Mouse (Mus musculus) intestine, embryonic 15.5 days (tissue): Measurements from ENCODE around the gene Rsrc1. TPM values are rescaled to one million over a fixed set of nuclear protein-coding genes. Genes with fewer than 3 reads are reported as not detected.
"Not testable (repeated sequence)": the region's sequence is repeated elsewhere in the genome, so short reads cannot be mapped to it uniquely, and the experiment has no call there.

Experiments
- ATAC-seq: fragments of 200-750 bp; cut with Nextera tagmentation; 2 replicates; pipeline ENCODE4 v1.8.0; 2017; ENCODE audit warnings: moderate TSS enrichment, moderate library complexity
- H3K27ac ChIP-seq: fragments of 300-500 bp; sonication (generic); 2 replicates; pipeline ENCODE4 v1.5.1; 2015; ENCODE audit warnings: mild to moderate bottlenecking, inconsistent platforms
- H3K27me3 ChIP-seq: fragments of 300-500 bp; sonication (generic); replicated peaks from 2 replicates; pipeline ENCODE4 v1.6.1; 2015; ENCODE audit warnings: inconsistent platforms
- H3K36me3 ChIP-seq: fragments of 300-500 bp; sonication (generic); 2 replicates; pipeline ENCODE4 v1.6.1; 2015; ENCODE audit warnings: inconsistent platforms
- H3K4me1 ChIP-seq: fragments of 300-500 bp; sonication (generic); replicated peaks from 2 replicates; pipeline ENCODE4 v1.6.1; 2015; ENCODE audit warnings: inconsistent platforms
- H3K4me2 ChIP-seq: fragments of 300-500 bp; sonication (generic); replicated peaks from 2 replicates; pipeline ENCODE4 v1.6.1; 2015; ENCODE audit warnings: mild to moderate bottlenecking, inconsistent platforms
- H3K4me3 ChIP-seq: fragments of 300-500 bp; sonication (generic); replicated peaks from 2 replicates; pipeline ENCODE4 v1.5.1; 2015; ENCODE audit warnings: inconsistent platforms
- H3K9ac ChIP-seq: fragments of 300-500 bp; sonication (generic); 2 replicates; pipeline ENCODE4 v1.6.1; 2015; ENCODE audit warnings: inconsistent platforms
- H3K9me3 ChIP-seq: fragments of 300-500 bp; sonication (generic); 2 replicates; pipeline ENCODE4 v1.6.1; 2016; ENCODE audit warnings: inconsistent platforms
- WGBS: fragments of 180-500 bp; shearing (Covaris S2); methylation state at CpG from one replicate; pipeline ENCODE4 v1.1.7; 2015; 5-methylcytosine and 5-hydroxymethylcytosine counted together
- polyA plus RNA-seq: library from polyadenylated mRNA; unstranded; fragments of >200 nt; fragmentation: Nextera tagmentation; extraction: Ambion mirVana; gene quantifications from 2 replicates; pipeline ENCODE4 v1.2.1, GENCODE M21; 2015

Gene Rsrc1
- polyA plus RNA-seq, 1 experiment from 2014 or later = 23.6 TPM

- H3K4me2 ChIP-seq = no peak overlapping the region
- no peaks in the 10 kb centered on the region for H3K4me1 ChIP-seq
- H3K36me3 ChIP-seq = no peaks in the 10 kb centered on the region
- no peak overlapping the region for H3K27ac ChIP-seq
- no peak for ATAC-seq
- H3K9me3 ChIP-seq = no peaks in the 10 kb centered on the region
- no peak overlapping the region for H3K9ac ChIP-seq
- 93% methylated on average over 2 of the region's 2 CpGs for WGBS
- no peak overlapping the region for H3K4me3 ChIP-seq
- H3K27me3 ChIP-seq = no peaks in the 10 kb centered on the region
Observed at GRCm38 (mm10) chr3:67059755-67060154, 78.6 kb downstream of the Rsrc1 start.

- Histone ChIP-seq H3K4me1 (no peaks in the 10 kb centered on the region), H3K9me3 (no peaks in the 10 kb centered on the region), H3K9ac (no peak overlapping the region), H3K36me3 (no peaks in the 10 kb centered on the region), H3K4me3 (no peak overlapping the region), H3K27ac (no peak overlapping the region), H3K4me2 (no peak overlapping the region), H3K27me3 (no peaks in the 10 kb centered on the region)
- no peak for ATAC-seq
- 79% methylated on average over 11 of the region's 11 CpGs for WGBS
Observed at GRCm38 (mm10) chr3:67070575-67071488, 89.6 kb downstream of the Rsrc1 start.

- not testable (repeated sequence) for H3K4me2 ChIP-seq, ATAC-seq
Observed at GRCm38 (mm10) chr3:67073653-67074052, 92.5 kb downstream of the Rsrc1 start.

GRCm38 (mm10) chr3:67075484-67075883 is 94.3 kb downstream of the Rsrc1 start:
- Histone ChIP-seq H3K27me3 (no peaks in the 10 kb centered on the region), H3K4me3 (no peak overlapping the region), H3K9ac (no peak overlapping the region), H3K9me3 (no peaks in the 10 kb centered on the region), H3K4me1 (no peaks in the 10 kb centered on the region), H3K36me3 (no peaks in the 10 kb centered on the region), H3K27ac (no peak overlapping the region), H3K4me2 (no peak overlapping the region)
- WGBS = 93% methylated on average over 2 of the region's 2 CpGs
- ATAC-seq = no peak

More at GRCm38 (mm10) chr3:67073653-67074052, 92.5 kb downstream of the Rsrc1 start:
- not testable (repeated sequence) for H3K36me3 ChIP-seq, H3K4me3 ChIP-seq, H3K4me1 ChIP-seq, H3K27ac ChIP-seq, H3K9me3 ChIP-seq, H3K27me3 ChIP-seq, H3K9ac ChIP-seq

GRCm38 (mm10) chr3:67084742-67085141 is 103.6 kb downstream of the Rsrc1 start:
- WGBS = 83% methylated on average over 1 of the region's 1 CpGs
- ATAC-seq = no peak
- H3K9me3 ChIP-seq = no peaks in the 10 kb centered on the region

GRCm38 (mm10) chr3:67108428-67108827 is 127.2 kb downstream of the Rsrc1 start:
- 88% methylated on average over 3 of the region's 3 CpGs for WGBS

More at GRCm38 (mm10) chr3:67084742-67085141, 103.6 kb downstream of the Rsrc1 start:
- Histone ChIP-seq H3K4me1 (no peaks in the 10 kb centered on the region), H3K27ac (no peak overlapping the region), H3K9ac (no peak overlapping the region), H3K36me3 (no peaks in the 10 kb centered on the region), H3K4me3 (no peak overlapping the region), H3K4me2 (no peak overlapping the region), H3K27me3 (no peaks in the 10 kb centered on the region)

GRCm38 (mm10) chr3:67116317-67116716 is 135.1 kb downstream of the Rsrc1 start:
- H3K4me2 ChIP-seq = no peak overlapping the region
- no peak overlapping the region for H3K27ac ChIP-seq
- no peak overlapping the region for H3K4me3 ChIP-seq
- WGBS = 87% methylated on average over 4 of the region's 4 CpGs
- H3K27me3 ChIP-seq = no peaks in the 10 kb centered on the region
- no peaks in the 10 kb centered on the region for H3K36me3 ChIP-seq
- H3K9ac ChIP-seq = no peak overlapping the region
- H3K4me1 ChIP-seq = no peaks in the 10 kb centered on the region
- no peak for ATAC-seq
- no peaks in the 10 kb centered on the region for H3K9me3 ChIP-seq

More at GRCm38 (mm10) chr3:67108428-67108827, 127.2 kb downstream of the Rsrc1 start:
- Histone ChIP-seq H3K9ac (no peak overlapping the region), H3K9me3 (no peaks in the 10 kb centered on the region), H3K4me1 (no peaks in the 10 kb centered on the region), H3K4me2 (no peak overlapping the region), H3K4me3 (no peak overlapping the region), H3K36me3 (no peaks in the 10 kb centered on the region), H3K27ac (no peak overlapping the region), H3K27me3 (no peaks in the 10 kb centered on the region)
- ATAC-seq = no peak

- no peaks in the 10 kb centered on the region for H3K4me1 ChIP-seq
- no peaks in the 10 kb centered on the region for H3K36me3 ChIP-seq
- no peak for ATAC-seq
- H3K9me3 ChIP-seq = no peaks in the 10 kb centered on the region
- H3K4me2 ChIP-seq = no peak overlapping the region
- 68% methylated on average over 3 of the region's 3 CpGs for WGBS
- no peak overlapping the region for H3K4me3 ChIP-seq
- no peaks in the 10 kb centered on the region for H3K27me3 ChIP-seq
- H3K27ac ChIP-seq = no peak overlapping the region
- H3K9ac ChIP-seq = no peak overlapping the region
Observed at GRCm38 (mm10) chr3:67132521-67132920, 151.3 kb downstream of the Rsrc1 start.

- Histone ChIP-seq H3K27ac (no peak overlapping the region), H3K27me3 (no peaks in the 10 kb centered on the region), H3K9me3 (no peaks in the 10 kb centered on the region), H3K4me3 (no peak overlapping the region), H3K4me2 (no peak overlapping the region), H3K4me1 (no peaks in the 10 kb centered on the region), H3K9ac (no peak overlapping the region), H3K36me3 (no peaks in the 10 kb centered on the region)
- WGBS = 87% methylated on average over 2 of the region's 2 CpGs
- ATAC-seq = no peak
Observed at GRCm38 (mm10) chr3:67135749-67136375, 154.7 kb downstream of the Rsrc1 start.

GRCm38 (mm10) chr3:67144952-67145351 is 163.8 kb downstream of the Rsrc1 start:
- H3K27ac ChIP-seq = no peak overlapping the region
- no peaks in the 10 kb centered on the region for H3K4me1 ChIP-seq
- 85% methylated on average over 2 of the region's 2 CpGs for WGBS
- no peak for ATAC-seq
- no peaks in the 10 kb centered on the region for H3K9me3 ChIP-seq
- H3K36me3 ChIP-seq = no peaks in the 10 kb centered on the region
- H3K4me3 ChIP-seq = no peak overlapping the region
- no peak overlapping the region for H3K4me2 ChIP-seq
- H3K27me3 ChIP-seq = no peaks in the 10 kb centered on the region
- no peak overlapping the region for H3K9ac ChIP-seq

- Histone ChIP-seq H3K4me2 (no peak overlapping the region), H3K36me3 (no peaks in the 10 kb centered on the region), H3K4me3 (no peak overlapping the region), H3K27ac (no peak overlapping the region), H3K4me1 (no peaks in the 10 kb centered on the region), H3K27me3 (no peaks in the 10 kb centered on the region), H3K9ac (no peak overlapping the region), H3K9me3 (no peaks in the 10 kb centered on the region)
- 98% methylated on average over 1 of the region's 1 CpGs for WGBS
- ATAC-seq = no peak
Observed at GRCm38 (mm10) chr3:67146280-67146679, 165.1 kb downstream of the Rsrc1 start.

GRCm38 (mm10) chr3:67147246-67147645 is 166.1 kb downstream of the Rsrc1 start:
- ATAC-seq = no peak
- H3K36me3 ChIP-seq = no peaks in the 10 kb centered on the region
- WGBS = 76% methylated on average over 3 of the region's 3 CpGs

More at GRCm38 (mm10) chr3:67147246-67147645, 166.1 kb downstream of the Rsrc1 start:
- H3K9me3 ChIP-seq = no peaks in the 10 kb centered on the region
- no peak overlapping the region for H3K27ac ChIP-seq
- no peak overlapping the region for H3K4me2 ChIP-seq
- H3K4me1 ChIP-seq = no peaks in the 10 kb centered on the region
- H3K4me3 ChIP-seq = no peak overlapping the region
- H3K9ac ChIP-seq = no peak overlapping the region
- no peaks in the 10 kb centered on the region for H3K27me3 ChIP-seq
